Mouse (Mus musculus) megakaryocyte, embryonic 14.5 days (primary cell): ENCODE measurements around the gene Tmem229b.

Source experiments
- FLI1 ChIP-seq: IDR thresholded peaks from 2 replicates; pipeline ENCODE4 v1.6.1; 2012; ENCODE audit warnings: low read length, inconsistent platforms, mixed read lengths
- GATA1 ChIP-seq: IDR thresholded peaks from 3 replicates; pipeline ENCODE4 v1.6.1; 2012; ENCODE audit warnings: mixed read lengths, low read length, inconsistent platforms, borderline replicate concordance

GRCm38 (mm10) chr12:79028911-79029861, 21.8 kb upstream of the Tmem229b start, which contains the start of gene Plekhh1:
- TF ChIP-seq GATA1: no peak
- TF ChIP-seq FLI1: no peak
